Mouse (Mus musculus) hindbrain, embryonic 13.5 days (tissue): Measurements from ENCODE around the gene Usp7. TPM values are rescaled to one million over a fixed set of nuclear protein-coding genes. Genes with fewer than 3 reads are reported as not detected.

ENCODE experiments used
- ATAC-seq: fragments of 200-750 bp; cut with Nextera tagmentation; 2 replicates; pipeline ENCODE4 v1.8.0; 2017; ENCODE audit warnings: moderate TSS enrichment; ENCODE audit not compliant: low FRiP score
- H3K27ac ChIP-seq: fragments of 300-500 bp; sonication (generic); 2 replicates; pipeline ENCODE4 v1.5.1; 2015; ENCODE audit warnings: inconsistent platforms, mild to moderate bottlenecking, moderate library complexity
- H3K27me3 ChIP-seq: fragments of 300-500 bp; sonication (generic); 2 replicates; pipeline ENCODE4 v1.6.1; 2015; ENCODE audit warnings: mild to moderate bottlenecking, inconsistent platforms
- H3K36me3 ChIP-seq: fragments of 300-500 bp; sonication (generic); 2 replicates; pipeline ENCODE4 v1.6.1; 2015; ENCODE audit warnings: mild to moderate bottlenecking, inconsistent platforms
- H3K4me1 ChIP-seq: fragments of 300-500 bp; sonication (generic); replicated peaks from 2 replicates; pipeline ENCODE4 v1.6.1; 2015; ENCODE audit warnings: inconsistent platforms
- H3K4me2 ChIP-seq: fragments of 300-500 bp; sonication (generic); 2 replicates; pipeline ENCODE4 v1.6.1; 2015; ENCODE audit warnings: inconsistent platforms, mild to moderate bottlenecking, moderate library complexity
- H3K4me3 ChIP-seq: fragments of 300-500 bp; sonication (generic); 2 replicates; pipeline ENCODE4 v1.5.1; 2015; ENCODE audit warnings: mild to moderate bottlenecking, inconsistent platforms
- H3K9ac ChIP-seq: fragments of 300-500 bp; sonication (generic); 2 replicates; pipeline ENCODE4 v1.6.1; 2015; ENCODE audit warnings: mild to moderate bottlenecking, inconsistent platforms
- H3K9me3 ChIP-seq: fragments of 300-500 bp; sonication (generic); 2 replicates; pipeline ENCODE4 v1.6.1; 2016; ENCODE audit warnings: inconsistent platforms
- WGBS: fragments of 180-500 bp; shearing (Covaris S2); methylation state at CpG from one replicate; pipeline ENCODE4 v1.1.7; 2015; 5-methylcytosine and 5-hydroxymethylcytosine counted together
- polyA plus RNA-seq: library from polyadenylated mRNA; unstranded; fragments of >200 nt; fragmentation: Nextera tagmentation; extraction: Ambion mirVana; gene quantifications from 2 replicates; pipeline ENCODE4 v1.2.1, GENCODE M21; 2015

Gene Usp7
- polyA plus RNA-seq, 1 experiment from 2014 or later, result 34.1 TPM

GRCm38 (mm10) chr16:8728111-8728748, 63.9 kb downstream of the Usp7 start:
- Histone ChIP-seq H3K9me3 (no peaks in the 10 kb centered on the region), H3K4me3 (no peak overlapping the region), H3K4me1 (peaks cover 38% of the 10 kb centered on the region), H3K36me3 (no peaks in the 10 kb centered on the region), H3K4me2 (no peak overlapping the region), H3K27ac (no peak overlapping the region), H3K9ac (no peak overlapping the region), H3K27me3 (no peaks in the 10 kb centered on the region)
- ATAC-seq, result no peak
- WGBS, result 87% methylated on average over 5 of the region's 5 CpGs

- 97% methylated on average over 2 of the region's 2 CpGs for WGBS
- Histone ChIP-seq H3K4me2 (no peak overlapping the region), H3K9me3 (no peaks in the 10 kb centered on the region), H3K36me3 (no peaks in the 10 kb centered on the region), H3K27ac (no peak overlapping the region), H3K4me3 (no peak overlapping the region), H3K4me1 (peaks cover 26% of the 10 kb centered on the region), H3K9ac (no peak overlapping the region), H3K27me3 (no peaks in the 10 kb centered on the region)
- ATAC-seq, result no peak
Measured at GRCm38 (mm10) chr16:8725807-8726206, 66.3 kb downstream of the Usp7 start.

- no peaks in the 10 kb centered on the region for H3K9me3 ChIP-seq
- ATAC-seq, result no peak
Measured at GRCm38 (mm10) chr16:8724031-8724430, 68.1 kb downstream of the Usp7 start.

GRCm38 (mm10) chr16:8720447-8720846, 71.7 kb downstream of the Usp7 start:
- Histone ChIP-seq H3K9me3 (no peaks in the 10 kb centered on the region), H3K36me3 (peaks cover 10% of the 10 kb centered on the region), H3K4me2 (no peak overlapping the region), H3K27ac (no peak overlapping the region), H3K9ac (no peak overlapping the region), H3K4me3 (no peak overlapping the region), H3K27me3 (no peaks in the 10 kb centered on the region), H3K4me1 (peaks cover 22% of the 10 kb centered on the region)
- WGBS, result 92% methylated on average over 4 of the region's 4 CpGs
- no peak for ATAC-seq

More at GRCm38 (mm10) chr16:8724031-8724430, 68.1 kb downstream of the Usp7 start:
- H3K9ac ChIP-seq, result no peak overlapping the region
- no peaks in the 10 kb centered on the region for H3K36me3 ChIP-seq
- no peak overlapping the region for H3K4me3 ChIP-seq
- 89% methylated on average over 3 of the region's 3 CpGs for WGBS
- H3K4me1 ChIP-seq, result peaks cover 16% of the 10 kb centered on the region
- no peak overlapping the region for H3K27ac ChIP-seq
- no peaks in the 10 kb centered on the region for H3K27me3 ChIP-seq
- no peak overlapping the region for H3K4me2 ChIP-seq

- Histone ChIP-seq H3K9me3 (no peaks in the 10 kb centered on the region), H3K4me1 (peaks cover 29% of the 10 kb centered on the region), H3K36me3 (peaks cover 35% of the 10 kb centered on the region), H3K4me2 (no peak overlapping the region), H3K27me3 (no peaks in the 10 kb centered on the region), H3K27ac (no peak overlapping the region), H3K4me3 (no peak overlapping the region), H3K9ac (no peak overlapping the region)
- no peak for ATAC-seq
- 93% methylated on average over 10 of the region's 10 CpGs for WGBS
Measured at GRCm38 (mm10) chr16:8717744-8718143, 74.4 kb downstream of the Usp7 start.

GRCm38 (mm10) chr16:8716300-8716699, 75.8 kb downstream of the Usp7 start:
- Histone ChIP-seq H3K36me3 (peaks cover 49% of the 10 kb centered on the region), H3K27ac (no peak overlapping the region), H3K27me3 (no peaks in the 10 kb centered on the region), H3K4me3 (no peak overlapping the region), H3K9ac (no peak overlapping the region), H3K4me2 (no peak overlapping the region), H3K9me3 (no peaks in the 10 kb centered on the region), H3K4me1 (peaks cover 40% of the 10 kb centered on the region)
- WGBS, result 89% methylated on average over 6 of the region's 6 CpGs
- no peak for ATAC-seq

- Histone ChIP-seq H3K4me1 (peaks cover 40% of the 10 kb centered on the region), H3K4me3 (no peak overlapping the region), H3K9ac (no peak overlapping the region), H3K9me3 (no peaks in the 10 kb centered on the region), H3K36me3 (peaks cover 56% of the 10 kb centered on the region), H3K27ac (no peak overlapping the region), H3K4me2 (no peak overlapping the region), H3K27me3 (no peaks in the 10 kb centered on the region)
- ATAC-seq, result no peak
- WGBS, result 74% methylated on average over 10 of the region's 10 CpGs
Measured at GRCm38 (mm10) chr16:8715513-8716080, 76.5 kb downstream of the Usp7 start.

GRCm38 (mm10) chr16:8714851-8715250, 77.3 kb downstream of the Usp7 start:
- no peak overlapping the region for H3K4me2 ChIP-seq
- H3K4me1 ChIP-seq, result peaks cover 38% of the 10 kb centered on the region
- no peak overlapping the region for H3K27ac ChIP-seq
- ATAC-seq, result no peak
- no peak overlapping the region for H3K9ac ChIP-seq
- WGBS, result 85% methylated on average over 5 of the region's 5 CpGs
- H3K36me3 ChIP-seq, result peaks cover 64% of the 10 kb centered on the region
- H3K4me3 ChIP-seq, result no peak overlapping the region
- no peaks in the 10 kb centered on the region for H3K9me3 ChIP-seq
- H3K27me3 ChIP-seq, result no peaks in the 10 kb centered on the region

GRCm38 (mm10) chr16:8711998-8712397, 80.1 kb downstream of the Usp7 start:
- ATAC-seq, result no peak
- peak overlapping the region; percentile 69 for H3K27ac ChIP-seq
- 43% methylated on average over 9 of the region's 9 CpGs for WGBS
- no peak overlapping the region for H3K9ac ChIP-seq
- H3K4me2 ChIP-seq, result no peak overlapping the region
- no peaks in the 10 kb centered on the region for H3K9me3 ChIP-seq
- no peaks in the 10 kb centered on the region for H3K27me3 ChIP-seq
- peaks cover 21% of the 10 kb centered on the region for H3K4me1 ChIP-seq
- H3K4me3 ChIP-seq, result no peak overlapping the region
- peaks cover 92% of the 10 kb centered on the region for H3K36me3 ChIP-seq

GRCm38 (mm10) chr16:8700586-8700985, 91.5 kb downstream of the Usp7 start:
- Histone ChIP-seq H3K4me2 (no peak overlapping the region), H3K4me1 (no peaks in the 10 kb centered on the region), H3K4me3 (no peak overlapping the region), H3K27ac (no peak overlapping the region), H3K36me3 (peaks cover 89% of the 10 kb centered on the region), H3K27me3 (no peaks in the 10 kb centered on the region), H3K9me3 (no peaks in the 10 kb centered on the region), H3K9ac (no peak overlapping the region)
- WGBS, result 86% methylated on average over 3 of the region's 3 CpGs
- ATAC-seq, result no peak

GRCm38 (mm10) chr16:8699556-8699955, 92.6 kb downstream of the Usp7 start:
- no peaks in the 10 kb centered on the region for H3K4me1 ChIP-seq
- no peak overlapping the region for H3K9ac ChIP-seq
- WGBS, result 89% methylated on average over 8 of the region's 8 CpGs
- H3K27me3 ChIP-seq, result no peaks in the 10 kb centered on the region
- peaks cover 91% of the 10 kb centered on the region for H3K36me3 ChIP-seq
- no peaks in the 10 kb centered on the region for H3K9me3 ChIP-seq
- no peak for ATAC-seq
- H3K4me3 ChIP-seq, result no peak overlapping the region
- H3K27ac ChIP-seq, result no peak overlapping the region
- H3K4me2 ChIP-seq, result no peak overlapping the region

GRCm38 (mm10) chr16:8691206-8691605, 100.9 kb downstream of the Usp7 start:
- Histone ChIP-seq H3K4me1 (0 out of 2 replicates have a peak, but pooled peaks cover 4% of the 10 kb centered on the region), H3K4me2 (no peak overlapping the region), H3K9me3 (no peaks in the 10 kb centered on the region), H3K27ac (peak overlapping the region; percentile 52; the same call in 1 of the 2 replicates), H3K9ac (no peak overlapping the region), H3K36me3 (peaks cover 86% of the 10 kb centered on the region), H3K4me3 (no peak overlapping the region), H3K27me3 (no peaks in the 10 kb centered on the region)
- WGBS, result 94% methylated on average over 7 of the region's 7 CpGs
- no peak for ATAC-seq
